Mouse (Mus musculus) granulocyte monocyte progenitor cell, adult 5-6 weeks (primary cell): ENCODE data around the gene Ltbp2. TPM values are rescaled to one million over a fixed set of nuclear protein-coding genes. Genes with fewer than 3 reads are reported as not detected.
A peak's percentile ranks its signal among the peaks of the same experiment; 100 is the strongest.

ENCODE experiments used
- ATAC-seq: replicated peaks from 2 replicates; pipeline ENCODE4 v1.8.0; 2016; ENCODE audit warnings: mild to moderate bottlenecking, moderate TSS enrichment, inconsistent platforms; ENCODE audit not compliant: poor library complexity, severe bottlenecking
- total RNA-seq, 2 experiments: library from RNA; stranded (forward) in 1 of 2; stranded (reverse) in 1 of 2; fragments of 200-712, 200-1000 nt in 1 of 2; fragments of >200 nt in 1 of 2; fragmentation: Nextera tagmentation in 1 of 2; gene quantifications; 2 replicates each; pipeline ENCODE4 v1.2.3; 2014 to 2017

Ltbp2 gene
- total RNA-seq, 2 experiments from 2014 or later: not detected

DNA sequence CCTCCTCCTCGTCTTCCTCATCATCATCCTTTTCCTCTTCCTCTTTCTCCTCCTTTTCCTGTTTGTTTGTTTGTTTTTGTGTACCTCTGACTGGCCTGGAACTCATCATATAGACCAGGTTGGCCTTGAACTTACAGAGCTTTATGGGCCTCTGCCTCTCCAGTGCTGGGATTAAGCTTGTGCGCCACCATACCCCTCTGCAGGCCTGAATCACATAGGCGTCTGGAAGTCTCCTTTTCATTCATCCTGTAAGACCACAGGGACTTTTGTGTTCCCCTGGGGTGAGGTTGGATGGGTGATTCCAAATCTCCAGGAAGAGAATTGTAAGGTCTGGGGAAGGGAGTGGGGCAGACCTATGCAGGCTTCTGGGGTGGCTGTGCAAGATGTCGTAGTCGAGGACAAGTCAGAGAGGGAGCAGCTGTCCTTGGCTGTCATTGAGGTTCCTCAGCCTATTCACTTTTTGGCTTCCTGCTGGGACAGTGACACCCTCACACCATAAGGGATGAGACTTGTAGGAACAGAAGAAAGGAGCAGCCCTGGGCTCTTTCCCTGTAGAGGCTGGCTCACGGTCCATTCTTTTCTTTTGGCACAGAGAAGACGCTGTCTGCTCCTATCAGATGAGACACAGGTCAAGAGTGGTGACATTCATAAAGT is 8.2 kb upstream of the Ltbp2 start:
- no peak for ATAC-seq

DNA sequence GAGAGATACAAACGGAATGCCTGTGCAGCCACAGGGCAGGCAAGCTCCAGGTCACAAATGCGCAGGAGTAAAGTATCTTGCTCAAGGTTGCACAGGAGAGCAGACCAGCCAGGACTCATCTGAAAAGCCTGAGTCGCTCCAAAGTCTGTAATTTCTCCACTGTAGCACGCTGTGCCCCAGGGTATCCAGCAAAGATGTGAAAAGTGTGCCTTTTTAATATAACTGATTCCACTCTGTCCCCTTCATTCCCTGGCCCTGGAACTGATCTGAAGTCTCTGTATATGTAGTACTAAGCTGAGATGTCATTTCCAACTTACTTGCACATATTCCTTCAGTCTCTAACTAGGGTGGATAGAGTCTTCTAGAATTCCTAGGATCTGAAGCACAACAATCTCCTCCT is 6.5 kb upstream of the Ltbp2 start:
- ATAC-seq: no peak

DNA sequence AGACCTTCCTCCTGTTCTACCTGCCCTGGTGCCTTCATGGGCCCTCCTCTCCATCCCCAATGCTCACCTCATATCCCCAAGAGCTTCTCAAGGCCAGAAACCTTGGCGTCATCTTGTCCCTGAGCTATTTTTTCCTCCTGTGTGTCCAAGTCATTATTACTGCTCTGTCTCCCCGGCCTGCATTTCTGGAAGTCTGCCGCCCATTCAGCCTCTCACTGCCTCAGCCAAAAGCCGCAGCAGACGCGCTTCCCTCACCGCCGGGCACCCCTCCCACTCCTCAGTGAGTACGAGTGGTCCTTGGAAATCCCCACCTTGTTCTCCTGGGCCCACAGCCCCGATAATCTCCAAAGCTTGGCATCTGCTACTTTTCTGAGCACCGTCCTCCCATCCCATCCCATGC is 3.8 kb upstream of the Ltbp2 start:
- ATAC-seq: no peak

DNA sequence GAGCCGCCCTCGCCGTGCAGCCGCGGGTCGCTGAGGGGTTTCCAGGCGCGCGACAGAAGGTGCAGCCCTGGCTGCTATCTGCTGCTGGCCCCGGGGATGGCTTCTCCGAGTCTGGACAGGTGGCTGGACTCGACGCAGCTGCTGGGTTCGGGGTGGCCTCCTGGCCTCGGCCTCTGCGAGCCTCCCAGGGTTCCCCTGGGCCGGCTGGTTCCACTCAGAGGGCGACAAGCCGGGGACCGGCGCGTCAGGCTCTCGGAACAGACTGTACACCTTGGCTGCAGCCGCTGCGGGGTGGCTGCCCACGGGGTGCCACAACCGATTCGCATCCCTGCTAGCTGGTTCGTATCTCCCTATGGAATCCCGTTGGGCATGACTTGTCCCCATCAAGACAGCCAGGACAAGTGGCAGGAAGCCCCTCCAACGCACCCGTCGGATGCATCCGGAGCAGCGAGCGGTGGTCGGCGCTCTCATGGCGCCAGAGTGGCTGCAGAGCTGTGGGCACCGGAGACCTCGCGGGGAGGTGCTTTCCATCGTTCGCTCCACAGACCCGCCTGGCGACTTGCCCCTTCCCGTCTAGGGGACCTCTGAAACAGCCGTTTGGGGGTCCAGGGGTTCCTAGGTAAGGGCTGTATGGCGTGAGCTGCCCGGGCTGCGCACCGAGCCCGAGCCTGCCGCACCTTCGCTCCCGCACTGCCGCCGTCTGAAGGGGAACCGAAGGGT is 411 bp downstream of the Ltbp2 start:
- ATAC-seq: no peak

DNA sequence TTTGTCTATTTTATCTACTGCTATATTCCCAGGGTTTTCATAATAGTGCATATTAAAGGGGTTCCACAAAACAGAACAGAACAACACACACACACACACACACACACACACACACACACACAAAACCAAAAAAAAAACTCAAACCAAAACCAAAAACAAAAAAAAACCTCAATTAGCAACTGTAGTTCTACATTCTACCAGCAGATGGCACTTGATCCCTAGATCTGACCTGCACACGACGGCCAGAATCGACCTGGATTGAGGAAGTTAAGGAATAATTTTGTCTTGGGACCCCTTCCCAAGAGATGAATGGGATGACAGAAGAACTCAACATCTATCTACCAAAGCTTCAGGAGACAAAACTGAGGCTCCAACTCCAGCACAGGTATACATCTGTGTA is 2.9 kb downstream of the Ltbp2 start:
- no peak; the same call in 1 of the 2 replicates for ATAC-seq

DNA sequence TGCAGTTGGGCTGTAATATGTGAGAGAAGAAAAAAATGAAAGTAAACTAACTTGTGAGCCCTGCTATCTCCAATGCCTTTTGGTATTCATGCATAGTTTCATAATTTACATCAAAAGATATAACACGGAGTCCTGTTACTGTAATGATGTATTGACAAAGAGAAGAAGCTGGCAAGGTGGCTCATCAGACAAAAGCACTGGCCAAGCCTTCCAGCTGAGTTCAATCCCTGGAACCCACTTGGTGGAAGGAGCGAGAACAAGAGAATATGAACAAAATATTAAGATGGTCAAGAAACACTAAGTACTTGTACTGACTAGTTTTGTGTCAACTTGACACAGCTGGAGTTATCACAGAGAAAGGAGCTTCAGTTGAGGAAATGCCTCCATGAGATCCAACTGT is 4.0 kb downstream of the Ltbp2 start:
- ATAC-seq: no peak

DNA sequence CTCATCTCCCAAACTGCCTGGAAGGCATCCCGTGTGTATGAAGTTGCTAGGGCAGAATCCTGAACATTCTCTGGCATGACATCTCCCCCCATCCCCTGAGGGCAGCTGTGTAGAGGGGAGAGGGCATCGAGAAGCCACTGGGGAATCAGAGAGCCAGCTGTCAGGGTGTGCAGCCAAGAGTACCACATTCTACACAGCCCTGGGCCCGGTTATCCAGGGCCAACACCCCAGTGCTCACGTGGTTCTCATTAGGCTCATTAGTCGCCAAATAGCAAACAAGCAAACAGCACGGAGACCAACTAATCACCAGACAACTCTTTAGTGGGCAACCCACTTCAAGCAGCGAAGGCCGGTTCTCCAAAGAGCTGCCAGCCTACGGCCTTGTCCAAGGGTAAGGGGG is 10.9 kb downstream of the Ltbp2 start:
- ATAC-seq: no peak

DNA sequence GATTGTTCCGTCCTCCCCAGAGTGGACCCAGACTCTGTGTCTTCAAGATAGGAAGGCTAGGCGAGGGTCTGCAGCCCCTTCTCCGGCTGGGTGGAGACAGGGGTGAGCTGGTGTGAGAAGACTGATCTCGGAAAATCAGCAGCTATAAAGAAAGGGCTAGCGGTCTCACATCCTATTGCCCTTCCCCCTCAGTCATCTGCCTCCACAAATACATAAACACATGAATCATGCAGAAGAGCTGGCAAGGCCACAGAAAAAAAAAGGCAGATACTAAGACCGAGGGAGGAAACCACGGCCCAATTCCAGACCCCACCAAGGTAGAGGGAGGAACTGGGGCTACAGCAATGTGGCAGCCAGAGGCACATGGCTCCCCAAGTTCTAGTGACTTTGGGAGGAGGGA is 11.5 kb downstream of the Ltbp2 start:
- no peak for ATAC-seq

DNA sequence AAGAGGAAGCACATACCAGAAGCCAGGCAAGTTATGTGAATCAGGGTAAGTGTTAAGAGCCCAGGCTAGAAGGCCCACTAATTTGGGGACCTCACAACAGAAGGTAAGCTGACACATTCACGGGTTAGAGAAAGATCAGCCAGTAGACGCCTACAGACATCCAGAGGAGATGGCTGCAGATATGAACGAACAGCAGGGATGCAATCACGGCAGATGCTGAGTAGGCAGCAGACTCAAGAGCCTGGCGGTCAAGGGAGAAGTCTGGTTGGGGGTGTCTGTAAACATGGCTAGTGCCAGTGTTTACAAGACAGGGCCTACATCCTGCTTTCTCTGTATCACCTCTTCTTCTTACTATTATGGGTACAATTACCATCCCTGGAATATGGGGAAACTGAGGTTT is 13.1 kb downstream of the Ltbp2 start:
- ATAC-seq: no peak

DNA sequence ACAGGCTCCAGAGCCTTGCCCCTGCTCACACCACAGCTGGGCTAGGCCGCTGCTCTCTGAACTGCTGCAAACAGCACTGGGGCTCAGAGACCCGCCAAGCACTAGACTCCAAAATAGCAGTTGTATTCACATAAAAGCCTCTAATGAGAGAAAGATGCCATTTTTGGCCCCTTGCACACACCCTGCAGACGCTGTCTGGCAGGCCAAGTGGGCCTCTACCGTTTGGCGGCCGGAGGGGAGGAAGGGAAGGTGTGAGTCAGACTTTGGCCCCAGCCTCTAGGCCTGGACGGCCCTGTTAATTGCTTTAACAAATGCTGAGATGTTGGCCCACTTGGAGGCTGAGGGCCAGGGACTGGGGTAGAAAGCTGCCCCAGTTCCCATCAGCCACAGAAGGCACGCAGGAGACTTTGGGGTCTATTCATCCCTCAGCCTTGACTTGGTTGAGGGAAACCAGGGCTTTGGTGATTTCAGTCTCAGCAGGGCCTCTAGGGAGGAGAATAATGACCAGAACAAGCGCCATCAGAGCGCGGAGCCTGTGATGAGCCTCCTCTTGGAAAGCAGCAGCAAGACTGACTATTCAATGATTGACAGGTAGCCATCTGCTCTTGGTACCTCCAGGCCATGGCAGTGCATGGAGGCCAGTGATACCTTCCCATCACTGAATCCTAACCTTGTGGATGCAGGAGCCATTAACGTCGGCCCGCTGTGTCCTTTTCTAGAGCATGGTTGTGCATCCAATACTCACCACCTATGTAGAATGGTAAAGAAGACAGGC is 14.0 kb downstream of the Ltbp2 start:
- ATAC-seq: no peak

DNA sequence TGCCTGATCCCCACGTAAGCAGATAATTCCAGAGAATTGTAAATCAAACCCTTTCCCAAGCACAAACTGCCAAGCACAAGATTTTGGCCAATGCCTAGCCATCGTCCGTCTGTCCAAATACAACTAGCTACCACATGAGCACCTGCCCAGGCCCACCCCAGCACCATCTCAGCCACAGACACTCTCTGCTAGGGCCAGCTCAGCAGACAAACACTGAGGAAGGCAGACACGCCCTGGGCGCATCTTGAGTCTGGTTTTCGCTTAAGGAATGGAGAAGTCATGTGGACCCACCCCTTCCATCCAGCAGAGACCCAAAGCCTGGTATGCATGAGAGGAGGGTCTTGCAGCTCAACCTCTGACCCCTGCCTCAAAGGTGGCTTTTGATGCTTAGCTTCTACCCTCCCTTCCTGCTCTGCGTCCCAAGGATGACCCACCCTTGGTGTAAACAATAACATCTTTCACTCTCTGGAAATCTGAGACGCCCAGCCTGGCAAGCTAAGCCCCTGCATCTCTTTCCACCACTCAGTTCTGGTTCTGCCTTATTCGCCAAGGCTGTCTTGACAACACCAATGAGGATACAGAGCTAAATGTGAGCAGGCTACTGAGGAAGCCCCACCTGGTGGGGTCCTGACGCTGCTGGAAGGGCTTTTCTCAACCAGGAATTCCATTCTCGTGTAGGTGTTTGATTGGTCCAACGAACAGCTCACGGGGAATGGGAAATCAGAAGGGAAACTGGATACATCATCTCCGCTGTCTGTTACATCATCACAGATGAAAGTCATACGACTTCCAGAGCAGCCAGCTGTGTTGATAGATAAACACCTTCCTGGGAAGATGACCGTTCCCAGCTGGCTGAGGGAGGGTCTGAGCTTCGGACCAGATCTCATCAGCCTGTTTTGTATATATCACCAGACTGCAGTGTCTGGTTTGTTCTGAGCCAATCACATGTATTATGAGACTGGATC is 17.9 kb downstream of the Ltbp2 start:
- ATAC-seq: no peak

DNA sequence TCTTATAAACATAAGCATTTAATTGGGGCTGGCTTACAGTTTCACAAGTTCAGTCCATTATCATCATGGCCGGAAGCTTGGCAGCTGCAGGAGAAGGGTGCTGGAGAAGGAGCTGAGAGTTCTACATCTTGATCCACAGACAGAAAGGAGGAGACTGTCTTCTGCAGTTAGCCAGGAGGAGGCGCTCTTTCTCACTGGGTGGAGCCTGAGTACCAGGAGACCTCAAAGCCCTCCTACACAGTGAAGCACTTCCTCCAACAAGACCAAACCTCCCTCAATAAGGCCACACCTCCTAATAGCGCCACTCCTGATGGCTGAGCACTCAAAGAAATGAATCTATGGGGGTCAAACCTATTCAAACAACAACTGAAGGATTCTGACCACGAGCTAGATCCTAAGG is 18.6 kb downstream of the Ltbp2 start:
- no peak for ATAC-seq

DNA sequence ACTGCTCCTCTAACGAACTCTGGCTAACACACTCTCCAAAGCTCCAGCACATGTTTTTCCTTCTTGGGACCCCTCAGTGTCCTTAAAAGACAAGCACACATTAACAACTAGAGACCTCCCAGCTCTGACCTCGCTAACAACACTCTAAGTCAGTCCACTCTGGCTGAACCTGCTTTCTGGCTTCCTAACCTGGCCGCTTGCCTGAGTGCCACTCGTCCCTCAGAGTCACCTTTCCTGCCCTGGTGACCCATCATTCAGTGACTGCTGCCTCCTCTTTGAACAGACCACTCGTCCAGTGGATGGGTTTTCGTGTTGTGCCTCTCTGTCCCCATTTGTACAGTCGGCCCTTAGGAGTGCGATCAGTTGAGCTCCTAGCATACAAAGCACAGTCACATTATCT is 19.8 kb downstream of the Ltbp2 start:
- ATAC-seq: no peak

DNA sequence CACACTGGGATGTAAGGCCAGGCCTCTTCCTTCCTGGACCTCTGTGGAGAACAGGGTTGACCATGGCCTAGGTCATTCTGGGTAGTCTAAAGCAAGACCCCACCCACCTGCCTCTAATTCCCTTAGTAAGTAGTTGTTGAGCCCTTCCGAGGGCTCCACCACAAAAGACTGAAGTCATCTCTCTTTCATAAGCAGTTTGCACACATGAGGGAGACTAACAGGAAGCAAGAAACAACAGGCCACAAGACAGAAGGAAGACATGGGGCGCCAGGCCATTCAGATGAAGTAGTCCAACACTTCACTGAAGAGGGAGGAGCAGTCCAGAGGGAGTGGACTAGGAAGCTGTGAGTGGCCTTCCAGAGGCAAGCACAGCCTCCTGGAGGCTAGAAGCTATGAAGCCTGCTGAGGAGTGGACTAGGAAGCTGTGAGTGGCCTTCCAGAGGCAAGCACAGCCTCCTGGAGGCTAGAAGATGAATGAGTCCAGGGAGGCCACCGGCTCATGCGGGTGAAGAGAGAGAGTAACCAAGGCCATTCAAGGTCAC is 21.2 kb downstream of the Ltbp2 start:
- ATAC-seq: peak; percentile 67

DNA sequence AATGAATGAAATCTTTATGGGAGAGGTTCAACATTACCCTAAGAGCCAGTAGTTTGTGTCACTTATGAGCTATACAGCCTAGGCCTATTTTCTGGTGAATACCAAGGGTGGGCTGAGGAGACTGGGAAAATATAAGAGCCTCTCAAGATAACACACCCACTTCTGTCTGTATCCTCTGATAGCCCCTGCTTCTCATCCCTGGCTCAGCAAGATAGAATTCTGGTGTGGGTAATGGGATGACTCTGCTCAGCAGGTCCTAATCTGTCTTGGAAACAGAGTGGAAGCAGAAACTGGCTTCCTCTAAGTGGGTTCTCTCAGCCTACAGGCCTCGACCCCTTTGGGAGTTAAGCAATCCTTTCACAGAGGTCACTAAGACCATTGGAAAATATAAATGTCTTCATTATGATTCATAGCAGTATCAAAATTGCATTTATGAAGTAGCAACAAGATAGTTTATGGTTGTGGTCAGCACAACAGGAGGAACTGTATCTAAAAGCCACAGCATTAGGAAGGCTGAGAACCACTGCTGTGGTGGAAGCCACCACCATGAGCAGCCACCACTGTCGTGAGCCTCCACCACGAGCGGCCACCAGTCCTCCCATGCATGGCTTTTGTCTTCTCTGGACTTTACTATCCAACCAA is 21.8 kb downstream of the Ltbp2 start:
- peak; percentile 64 for ATAC-seq

DNA sequence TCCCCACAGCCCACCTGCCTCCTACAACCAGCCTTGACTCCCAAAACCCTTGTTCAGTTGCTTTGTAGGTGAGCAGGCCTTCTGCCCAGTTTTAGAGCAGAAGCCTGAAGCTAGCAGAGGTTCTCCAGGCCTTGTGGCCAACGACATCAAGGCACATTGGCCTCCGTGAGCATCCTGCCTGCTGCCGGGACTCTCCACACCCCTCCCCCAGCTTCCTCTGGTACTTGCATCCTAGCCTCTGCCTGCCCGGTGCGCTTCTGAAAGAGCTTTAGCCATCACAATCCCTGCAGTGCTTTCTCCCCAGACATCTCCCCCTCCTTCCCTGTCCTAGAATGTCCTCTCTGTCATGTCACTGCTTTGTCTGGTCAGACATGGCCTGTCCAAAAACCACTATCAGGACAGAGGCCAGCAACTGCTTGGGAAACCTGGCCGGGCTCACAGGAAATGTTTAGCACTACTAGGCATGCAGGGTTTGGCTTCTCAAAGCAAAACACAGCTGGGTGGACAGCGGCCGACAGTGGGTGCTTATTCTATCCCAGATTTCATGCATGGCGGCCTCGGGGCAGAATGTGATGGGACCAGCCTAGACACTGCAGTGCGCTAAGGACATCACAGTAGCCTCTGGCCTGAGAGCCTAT is 24.8 kb downstream of the Ltbp2 start:
- ATAC-seq: no peak

DNA sequence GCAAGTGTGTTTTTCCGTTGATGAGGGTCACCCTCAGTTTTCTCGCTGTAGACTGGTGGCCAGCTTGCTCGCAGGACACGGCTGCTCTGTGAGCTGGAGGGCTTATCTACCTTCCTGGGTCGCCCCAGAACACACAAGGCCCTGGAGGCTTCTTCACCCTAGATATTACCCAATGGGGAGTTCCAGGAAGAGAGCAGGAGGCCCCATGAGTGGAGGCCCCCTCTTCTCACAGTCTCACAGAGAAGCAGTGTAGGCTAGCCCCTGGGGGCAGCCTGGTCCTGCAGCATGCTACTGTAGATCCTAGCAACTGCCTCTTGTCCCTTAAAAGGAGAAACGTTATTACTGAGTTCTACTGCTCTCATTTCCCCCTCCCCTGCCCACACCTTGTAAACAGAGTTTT is 28.4 kb downstream of the Ltbp2 start:
- ATAC-seq: peak; percentile 33

DNA sequence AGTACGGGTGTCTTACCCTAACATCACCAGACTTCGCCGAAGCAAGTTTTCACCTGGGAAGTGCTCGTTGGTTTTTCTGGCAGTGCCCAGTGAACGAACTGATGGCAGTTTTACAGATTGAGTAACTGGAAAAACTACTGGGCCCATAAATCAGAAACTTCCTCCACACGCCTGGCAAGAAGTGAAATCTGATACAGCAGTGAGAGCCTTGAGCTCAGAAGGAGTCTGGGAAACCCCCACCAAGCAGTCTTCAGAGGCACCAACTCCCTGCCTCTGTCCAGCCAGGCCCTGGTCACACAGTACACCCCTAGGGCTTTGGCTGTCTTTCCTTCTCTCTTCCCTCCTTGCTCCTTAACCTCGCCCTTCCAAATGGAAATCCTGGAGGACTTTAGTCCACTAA is 28.9 kb downstream of the Ltbp2 start:
- ATAC-seq: peak; percentile 42

DNA sequence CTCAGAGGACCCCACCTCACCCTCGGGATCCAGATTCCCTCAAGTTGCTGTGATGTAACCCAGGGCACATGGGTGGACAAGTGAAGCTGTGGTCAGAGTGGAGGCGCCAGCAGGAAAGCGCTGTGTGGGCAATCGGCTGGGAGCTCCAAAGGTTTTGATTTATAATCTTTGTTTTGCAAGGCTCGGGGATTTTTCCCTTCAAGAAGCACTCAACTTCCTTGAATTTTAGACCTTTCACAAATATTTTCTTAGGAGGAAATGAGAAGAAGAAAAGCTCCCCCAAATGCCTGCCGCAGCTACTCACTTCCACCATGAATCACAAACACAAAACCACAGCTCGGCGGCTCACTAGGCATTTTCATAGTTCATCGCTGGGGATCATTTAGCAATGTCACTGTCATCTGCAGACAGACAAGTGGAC is 29.7 kb downstream of the Ltbp2 start:
- peak; percentile 87 for ATAC-seq
